Mouse (Mus musculus): ENCODE results near the gene Nfyc. TPM values are rescaled to one million over a fixed set of nuclear protein-coding genes. Genes with fewer than 3 reads are reported as not detected.

Gene Nfyc
- total RNA-seq, 2 experiments from 2014 or later = 48.3 to 50.1 TPM

GRCm38 (mm10) chr4:120830767-120831166, 605 bp downstream of the Nfyc start:
- DNase-seq (ENCODE audit: low spot score in 2 of 2) = peak in 1 of 2 experiments; percentile 25
- intact Hi-C loops (cut with DNase I) = no loop called here

- intact Hi-C loops (cut with DNase I) = no loop called here
- no peak for DNase-seq (ENCODE audit: low spot score in 2 of 2)
Observed at GRCm38 (mm10) chr4:120826418-120826817, 5.0 kb downstream of the Nfyc start.

GRCm38 (mm10) chr4:120825577-120826326, 5.6 kb downstream of the Nfyc start:
- peak; percentile 98 for DNase-seq (ENCODE audit: low spot score in 2 of 2)
- intact Hi-C loops (cut with DNase I) = no loop called here

- peak; percentile 96 for DNase-seq (ENCODE audit: low spot score in 2 of 2)
- intact Hi-C loops (cut with DNase I) = no loop called here
Observed at GRCm38 (mm10) chr4:120825100-120825553, 6.2 kb downstream of the Nfyc start.

- intact Hi-C loops (cut with DNase I) = no loop called here
Observed at GRCm38 (mm10) chr4:120822191-120822911, 9.0 kb downstream of the Nfyc start.

GRCm38 (mm10) chr4:120819871-120820270, 11.5 kb downstream of the Nfyc start:
- DNase-seq (ENCODE audit: low spot score in 2 of 2) = no peak
- intact Hi-C loops (cut with DNase I) = no loop called here

More at GRCm38 (mm10) chr4:120822191-120822911, 9.0 kb downstream of the Nfyc start:
- no peak for DNase-seq (ENCODE audit: low spot score in 2 of 2)

- DNase-seq (ENCODE audit: low spot score in 2 of 2) = no peak
- intact Hi-C loops (cut with DNase I) = no loop called here
Observed at GRCm38 (mm10) chr4:120819296-120819695, 12.1 kb downstream of the Nfyc start.

GRCm38 (mm10) chr4:120817951-120818350, 13.4 kb downstream of the Nfyc start:
- no peak for DNase-seq (ENCODE audit: low spot score in 2 of 2)
- intact Hi-C loops (cut with DNase I) = no loop called here

- no peak for DNase-seq (ENCODE audit: low spot score in 2 of 2)
- intact Hi-C loops (cut with DNase I) = no loop called here
Observed at GRCm38 (mm10) chr4:120817002-120817774, 14.2 kb downstream of the Nfyc start.

- intact Hi-C loops (cut with DNase I) = no loop called here
- peak; percentile 85 to 96 for DNase-seq (ENCODE audit: low spot score in 2 of 2)
Observed at GRCm38 (mm10) chr4:120815622-120816334, 15.6 kb downstream of the Nfyc start.

- no peak for DNase-seq (ENCODE audit: low spot score in 2 of 2)
- intact Hi-C loops (cut with DNase I) = no loop called here
Observed at GRCm38 (mm10) chr4:120815163-120815562, 16.2 kb downstream of the Nfyc start.

- intact Hi-C loops (cut with DNase I) = no loop called here
- no peak for DNase-seq (ENCODE audit: low spot score in 2 of 2)
Observed at GRCm38 (mm10) chr4:120814171-120814570, 17.2 kb downstream of the Nfyc start.

GRCm38 (mm10) chr4:120813762-120814161, 17.6 kb downstream of the Nfyc start:
- no peak for DNase-seq (ENCODE audit: low spot score in 2 of 2)
- intact Hi-C loops (cut with DNase I) = no loop called here

- DNase-seq (ENCODE audit: low spot score in 2 of 2) = no peak
- intact Hi-C loops (cut with DNase I) = no loop called here
Observed at GRCm38 (mm10) chr4:120805816-120806215, 25.6 kb downstream of the Nfyc start.

- DNase-seq (ENCODE audit: low spot score in 2 of 2) = no peak
- intact Hi-C loops (cut with DNase I) = no loop called here
Observed at GRCm38 (mm10) chr4:120801446-120801845, 29.9 kb downstream of the Nfyc start.

GRCm38 (mm10) chr4:120800691-120801090, 30.7 kb downstream of the Nfyc start:
- intact Hi-C loops (cut with DNase I) = no loop called here
- no peak for DNase-seq (ENCODE audit: low spot score in 2 of 2)

GRCm38 (mm10) chr4:120799680-120800166, 31.6 kb downstream of the Nfyc start:
- no peak for DNase-seq (ENCODE audit: low spot score in 2 of 2)
- intact Hi-C loops (cut with DNase I) = no loop called here

- no peak for DNase-seq (ENCODE audit: low spot score in 2 of 2)
- intact Hi-C loops (cut with DNase I) = no loop called here
Observed at GRCm38 (mm10) chr4:120797985-120798725, 33.2 kb downstream of the Nfyc start.

- no peak for DNase-seq (ENCODE audit: low spot score in 2 of 2)
- intact Hi-C loops (cut with DNase I) = no loop called here
Observed at GRCm38 (mm10) chr4:120796687-120797086, 34.7 kb downstream of the Nfyc start.

Data from left cerebral cortex, postnatal 14 days (tissue).